Mouse (Mus musculus) c-Kit-negative CD71-positive TER-119-positive erythroid progenitor cells, embryonic 14.5 days (primary cell): ENCODE results near the gene Tmem145.

Experiments used
- DNase-seq: peaks from one replicate; pipeline ENCODE4 v3.0.0-alpha.2; 2013; ENCODE audit warnings: low read depth, low spot score

Gene Tmem145

DNA sequence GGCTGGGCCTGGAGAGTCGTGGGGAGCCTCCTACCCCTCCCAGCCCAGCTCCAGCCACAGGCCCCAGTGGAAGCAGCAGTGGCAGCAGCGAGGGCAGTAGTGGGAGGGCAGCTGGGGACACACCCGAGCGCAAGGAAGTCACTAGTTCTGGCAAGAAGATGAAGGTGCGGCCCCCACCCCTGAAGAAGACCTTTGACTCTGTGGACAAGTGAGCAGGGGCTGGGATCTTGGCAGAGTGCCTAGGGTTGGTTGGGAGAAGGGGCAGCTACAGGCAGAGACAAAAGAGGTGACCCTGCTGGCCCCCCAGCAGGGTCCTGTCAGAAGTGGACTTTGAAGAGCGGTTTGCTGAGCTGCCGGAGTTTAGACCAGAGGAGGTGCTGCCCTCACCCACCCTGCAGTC is 13.8 kb upstream of the Tmem145 start:
- no peak for DNase-seq

DNA sequence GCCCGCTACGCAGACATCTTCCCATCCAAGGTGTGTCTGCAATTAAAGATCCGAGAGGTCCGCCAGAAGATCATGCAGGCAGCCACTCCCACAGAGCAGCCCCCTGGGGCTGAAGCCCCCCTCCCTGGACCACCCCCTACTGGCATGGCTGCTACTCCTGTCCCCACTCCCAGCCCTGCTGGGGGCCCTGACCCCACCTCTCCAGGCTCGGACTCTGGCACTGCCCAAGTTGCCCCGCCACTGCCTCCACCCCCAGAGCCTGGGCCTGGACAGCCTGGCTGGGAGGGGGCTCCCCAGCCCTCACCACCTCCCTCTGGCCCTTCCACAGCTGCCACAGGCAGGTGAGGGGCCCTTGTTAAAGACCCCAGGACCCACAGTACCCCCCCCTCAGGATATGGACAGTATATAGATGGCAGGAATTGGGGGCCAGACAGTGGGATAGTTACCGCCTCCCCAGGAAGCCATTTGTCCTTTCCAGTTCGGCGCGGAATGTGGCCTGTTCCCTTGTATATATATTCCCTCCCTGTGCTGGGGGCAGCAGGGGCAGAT is 12.6 kb upstream of the Tmem145 start:
- DNase-seq: no peak

- DNase-seq: no peak
Observed at GRCm38 (mm10) chr7:25294495-25294894, 11.4 kb upstream of the Tmem145 start.

DNA sequence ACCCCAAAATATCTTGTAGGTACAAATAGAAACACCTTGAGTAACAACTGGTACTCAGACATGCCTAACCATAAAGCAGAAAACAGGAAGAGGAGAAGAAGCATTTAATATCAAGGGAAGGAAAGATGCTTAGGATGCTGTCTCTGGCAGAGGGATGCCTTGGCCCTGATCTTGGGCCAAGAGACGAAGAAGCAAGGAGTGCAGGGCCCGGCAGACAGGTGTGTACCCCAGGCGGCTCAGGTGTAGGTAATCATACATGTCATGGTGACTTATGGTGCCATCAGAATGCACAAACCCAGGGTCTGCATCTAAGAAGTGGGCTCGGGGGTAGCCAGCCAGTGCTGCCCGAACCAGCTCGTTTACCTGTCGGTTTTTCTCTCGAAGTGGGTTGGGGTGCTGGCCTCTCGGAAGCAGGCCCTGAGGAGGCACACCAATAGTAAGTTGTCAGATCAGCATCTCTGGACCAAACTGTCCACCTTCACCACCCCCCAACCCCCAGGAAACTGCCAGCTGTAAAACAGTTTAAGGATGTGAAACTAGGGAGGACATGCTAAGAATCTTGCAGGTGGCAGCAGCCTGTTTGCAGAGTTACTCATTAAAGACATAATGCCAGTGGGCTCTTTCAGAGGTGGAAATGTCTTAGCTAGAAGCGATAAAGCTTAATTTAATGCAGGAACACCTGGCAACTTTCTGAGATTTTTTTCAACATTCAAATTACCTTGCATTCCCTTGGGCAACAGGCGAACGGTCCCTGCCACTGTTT is 10.8 kb upstream of the Tmem145 start:
- no peak for DNase-seq

DNA sequence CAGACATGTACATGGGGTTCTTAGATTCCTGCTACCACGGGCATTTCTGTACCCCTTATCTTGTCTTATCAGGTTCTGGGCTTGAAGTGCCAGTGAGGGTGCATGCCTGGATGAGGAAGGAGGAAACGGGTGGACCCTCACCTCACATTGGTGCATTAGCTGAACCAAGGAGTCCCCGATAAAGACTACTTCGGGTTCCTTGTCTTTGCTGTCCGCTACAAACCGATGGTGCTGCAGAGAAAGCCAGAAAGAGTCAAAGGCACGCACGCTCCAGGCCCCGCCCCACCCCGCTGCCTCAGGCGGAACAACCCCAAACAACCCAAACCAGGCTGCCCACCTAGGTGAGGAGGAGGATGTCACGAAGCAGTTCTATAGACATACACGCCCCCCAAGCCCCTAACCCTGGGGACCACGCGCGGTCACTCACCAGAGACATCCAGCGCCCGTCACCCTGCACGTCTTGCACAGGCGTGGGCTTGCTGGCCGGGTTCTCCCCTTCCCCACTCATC is 8.9 kb upstream of the Tmem145 start:
- no peak for DNase-seq

DNA sequence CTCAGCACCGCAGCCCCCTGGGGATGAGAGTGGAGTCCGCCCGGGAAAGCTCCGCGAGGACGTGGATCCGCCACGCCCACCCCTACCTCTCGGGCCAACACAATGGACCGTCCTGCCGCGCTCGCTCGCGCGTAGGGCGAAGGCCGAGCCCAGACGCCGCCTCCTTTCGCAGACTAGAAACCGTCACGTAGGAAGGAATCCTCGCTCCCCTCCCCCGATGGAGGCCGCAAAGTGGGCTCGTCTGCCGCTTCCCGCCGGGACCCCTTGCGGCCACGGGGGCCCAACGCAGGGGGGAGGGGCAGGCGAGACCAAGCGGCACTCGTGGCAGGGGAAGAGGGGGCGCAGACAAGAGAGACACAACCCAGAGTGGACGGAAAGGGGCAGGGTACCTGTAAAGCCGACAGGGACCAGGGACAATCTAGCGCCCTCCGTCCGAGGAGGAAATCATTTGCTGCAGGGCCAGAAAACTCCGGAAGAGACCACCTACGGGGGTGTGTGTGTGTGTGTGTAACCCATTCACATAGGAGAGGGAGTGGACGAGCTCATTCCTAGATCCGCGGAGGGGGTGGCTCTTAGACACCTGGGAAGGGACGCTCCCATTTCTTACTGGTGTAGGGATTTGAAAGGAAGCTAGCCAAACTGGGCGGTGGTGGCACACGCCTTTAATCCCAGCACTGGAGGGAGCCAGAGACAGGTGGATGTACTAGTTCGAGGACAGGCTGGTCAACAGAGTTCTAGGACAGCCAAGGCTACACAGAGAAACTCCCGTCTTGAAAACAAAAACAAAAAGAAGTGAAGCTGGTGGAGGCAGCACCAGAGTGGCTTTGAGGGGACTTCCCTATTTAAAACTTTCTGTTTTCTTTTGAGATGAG is 8.2 kb upstream of the Tmem145 start, which contains the start of gene Pafah1b3:
Gene Pafah1b3 (minus strand): TSS at position 533 of the 872 bp plus-strand sequence.
- no peak for DNase-seq

DNA sequence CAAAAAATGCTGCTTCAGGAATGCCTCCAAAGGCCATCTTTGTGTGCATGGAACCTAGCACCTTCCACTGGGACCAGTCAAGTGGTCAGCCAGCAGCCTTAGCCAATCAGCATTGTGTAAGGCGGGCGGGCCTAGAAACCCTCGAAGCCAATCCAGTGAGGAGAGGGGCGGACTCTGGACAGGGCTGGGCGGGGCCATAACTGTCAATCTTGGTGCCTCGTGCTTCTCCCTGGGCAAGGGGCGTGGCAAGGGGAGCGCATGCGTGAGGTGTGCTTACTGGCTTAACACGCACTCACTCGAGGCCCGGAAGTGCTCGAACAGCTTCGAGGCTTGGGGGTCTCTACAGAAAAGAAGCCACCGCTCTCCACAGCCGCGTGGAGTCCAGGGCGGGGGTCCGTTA is 4.8 kb upstream of the Tmem145 start, which contains the start of gene Prr19:
Gene Prr19 (plus strand): TSS at position 349 of the 400 bp plus-strand sequence.
- no peak for DNase-seq

DNA sequence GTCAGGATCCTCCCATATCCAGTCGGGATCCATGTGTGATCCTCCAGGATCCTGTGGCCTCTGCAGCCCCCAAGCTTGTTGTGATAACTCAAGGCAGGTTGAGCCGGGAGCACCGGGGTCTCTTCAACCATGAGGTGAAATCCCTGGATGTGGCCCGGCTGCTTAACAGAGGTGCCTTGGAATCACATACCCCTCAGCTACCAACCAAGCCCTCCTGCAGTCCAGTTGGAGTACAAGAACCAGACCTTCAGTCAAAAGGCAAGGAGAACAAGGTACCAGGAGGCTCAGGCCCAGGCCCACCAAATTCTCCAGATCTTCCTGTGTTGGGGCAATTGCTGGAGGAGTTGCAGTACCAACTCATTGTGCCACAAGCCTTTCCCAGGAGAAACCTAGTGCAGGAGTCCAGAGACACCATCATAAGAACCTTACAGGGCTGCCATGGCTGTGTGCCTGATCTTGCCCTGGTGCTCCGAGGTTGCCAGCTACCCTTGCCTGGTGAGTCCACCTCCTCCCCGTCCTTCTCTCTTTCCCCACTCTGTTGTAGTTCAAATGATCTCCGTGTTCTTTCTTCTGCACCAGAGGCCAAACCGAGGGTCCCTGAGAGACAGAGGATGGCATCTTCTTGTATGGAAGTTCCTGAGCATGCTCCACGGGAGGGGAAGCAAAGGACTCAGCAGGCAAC is 2.8 kb upstream of the Tmem145 start:
- no peak for DNase-seq

DNA sequence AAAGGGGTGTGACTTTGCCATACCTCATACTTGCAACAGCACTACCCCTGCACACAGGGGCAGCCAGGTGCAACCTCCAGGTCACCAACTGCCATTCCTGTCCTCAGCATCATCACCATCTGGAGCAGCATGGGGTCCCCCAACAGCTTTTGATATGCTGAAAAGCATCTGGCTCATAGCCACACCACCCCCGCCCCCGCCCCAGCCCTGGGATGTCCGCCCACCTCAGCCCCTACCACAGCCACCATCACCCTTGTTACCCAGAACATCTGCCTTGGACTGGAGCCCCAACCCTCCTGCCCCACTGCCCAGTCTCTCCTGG is 2.3 kb upstream of the Tmem145 start:
- no peak for DNase-seq

DNA sequence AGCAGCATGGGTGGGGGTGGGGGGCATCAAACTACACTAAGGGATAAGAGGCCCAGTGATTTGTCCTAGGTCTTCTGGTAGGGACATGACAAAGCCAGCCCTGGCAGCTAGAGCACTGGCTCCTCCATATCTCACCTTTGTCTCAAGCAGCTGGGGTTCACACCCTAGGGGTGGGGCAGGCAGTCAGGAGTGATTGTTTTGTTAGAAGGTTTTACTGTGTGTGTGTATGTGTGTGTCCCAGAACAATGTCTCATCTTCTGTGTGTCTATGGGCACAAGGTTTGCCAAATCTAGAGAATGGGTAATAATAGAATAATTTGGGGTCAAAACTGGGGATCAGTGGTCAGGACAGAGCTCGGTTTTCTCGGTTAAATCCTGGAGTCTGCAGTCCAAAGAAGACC is 425 bp upstream of the Tmem145 start:
- no peak for DNase-seq

GRCm38 (mm10) chr7:25306614-25306996 is 699 bp downstream of the Tmem145 start:
- DNase-seq: no peak

DNA sequence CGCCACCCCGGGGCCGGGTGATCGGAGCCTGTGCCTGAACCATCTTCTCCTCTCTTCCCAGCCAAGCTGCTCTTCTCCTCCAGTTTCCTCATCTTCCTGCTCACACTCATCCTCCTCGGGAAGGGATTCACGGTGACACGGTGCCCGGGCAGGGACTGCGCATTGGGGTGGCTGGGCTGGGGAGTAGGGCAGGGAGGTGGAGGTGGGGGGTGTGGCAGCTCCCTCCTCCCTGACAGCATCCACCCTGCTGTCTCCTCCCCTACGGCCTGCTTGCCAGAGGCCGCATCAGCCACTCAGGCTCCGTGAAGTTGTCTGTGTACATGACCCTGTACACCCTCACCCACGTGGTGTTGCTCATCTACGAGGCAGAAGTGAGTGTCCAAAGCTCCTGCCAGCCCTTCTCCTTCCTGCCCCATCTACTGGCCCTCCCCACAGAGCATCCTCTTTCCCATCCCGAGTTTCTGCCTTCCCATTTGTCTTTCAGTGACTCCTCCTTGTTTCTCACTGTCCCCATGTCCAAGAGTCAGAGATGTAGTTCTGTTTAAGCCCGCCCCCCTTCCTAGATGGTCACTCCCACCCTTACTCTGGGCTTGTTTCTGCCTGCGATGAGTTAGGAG is 2.9 kb downstream of the Tmem145 start:
- DNase-seq: no peak

- no peak for DNase-seq
Observed at GRCm38 (mm10) chr7:25309425-25309824, 3.5 kb downstream of the Tmem145 start.

- DNase-seq: no peak
Observed at GRCm38 (mm10) chr7:25311193-25311592, 5.3 kb downstream of the Tmem145 start.

GRCm38 (mm10) chr7:25313325-25313724 is 7.4 kb downstream of the Tmem145 start:
- no peak for DNase-seq

DNA sequence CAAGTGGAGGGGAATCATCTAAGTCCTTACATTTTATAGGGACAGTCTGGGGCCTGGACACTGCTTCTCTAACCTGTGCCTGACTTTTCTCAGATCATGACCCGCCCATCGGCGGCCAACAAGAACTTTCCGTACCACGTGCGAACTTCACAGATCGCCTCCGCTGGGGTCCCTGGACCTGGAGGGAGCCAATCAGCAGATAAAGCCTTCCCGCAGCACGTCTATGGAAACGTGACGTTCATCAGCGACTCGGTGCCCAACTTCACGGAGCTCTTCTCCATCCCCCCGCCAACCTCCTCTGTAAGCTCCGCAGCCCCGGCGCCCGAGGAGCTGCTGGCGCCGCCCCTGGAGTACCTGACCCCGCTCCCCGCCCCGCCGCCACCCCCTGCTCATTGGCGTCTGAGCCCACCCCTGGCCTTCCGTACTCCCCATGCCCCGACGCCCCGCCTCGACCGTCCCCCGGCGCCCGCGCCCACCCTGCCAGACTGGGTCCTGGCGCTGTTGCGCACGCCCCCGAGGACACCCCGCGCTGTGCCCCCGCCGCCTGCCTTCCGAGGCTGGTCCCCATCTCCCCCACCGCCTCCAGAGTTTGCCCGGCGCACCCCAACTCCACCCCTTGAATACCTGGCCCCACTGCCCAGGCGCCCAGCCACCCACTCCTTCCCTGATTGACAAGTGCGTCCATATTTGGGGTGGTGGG is 8.8 kb downstream of the Tmem145 start:
- DNase-seq: no peak

- no peak for DNase-seq
Observed at GRCm38 (mm10) chr7:25315306-25316041, 9.6 kb downstream of the Tmem145 start.

- DNase-seq: peak; percentile 62
Observed at GRCm38 (mm10) chr7:25316532-25317445, 10.9 kb downstream of the Tmem145 start, which contains the start of gene Megf8. Megf8 (plus strand) TSS chr7:25317164.
